Mouse (Mus musculus) erythroid progenitor cell, adult 5-6 weeks (primary cell): ENCODE measurements around the gene Ceacam18. TPM values are rescaled to one million over a fixed set of nuclear protein-coding genes. Genes with fewer than 3 reads are reported as not detected.
"Not testable (repeated sequence)": the region's sequence is repeated elsewhere in the genome, so short reads cannot be mapped to it uniquely, and the experiment has no call there.

Experiments used
- ATAC-seq: replicated peaks from 2 replicates; pipeline ENCODE4 v1.8.0; 2016; ENCODE audit warnings: moderate number of reproducible peaks, mild to moderate bottlenecking, moderate TSS enrichment, inconsistent platforms; ENCODE audit not compliant: poor library complexity, low FRiP score, severe bottlenecking
- total RNA-seq, 2 experiments: library from RNA; stranded (forward) in 1 of 2; stranded (reverse) in 1 of 2; fragments of 150-400 nt in 1 of 2; fragments of 186-747, 209-891 nt in 1 of 2; gene quantifications; 2 replicates each; pipeline versions ENCODE4 v1.2.3 to v1.2.4; 2015 to 2017; ENCODE audit warnings: low replicate concordance in 2 of 2

Ceacam18 gene
- total RNA-seq, 2 experiments from 2014 or later: not detected

DNA sequence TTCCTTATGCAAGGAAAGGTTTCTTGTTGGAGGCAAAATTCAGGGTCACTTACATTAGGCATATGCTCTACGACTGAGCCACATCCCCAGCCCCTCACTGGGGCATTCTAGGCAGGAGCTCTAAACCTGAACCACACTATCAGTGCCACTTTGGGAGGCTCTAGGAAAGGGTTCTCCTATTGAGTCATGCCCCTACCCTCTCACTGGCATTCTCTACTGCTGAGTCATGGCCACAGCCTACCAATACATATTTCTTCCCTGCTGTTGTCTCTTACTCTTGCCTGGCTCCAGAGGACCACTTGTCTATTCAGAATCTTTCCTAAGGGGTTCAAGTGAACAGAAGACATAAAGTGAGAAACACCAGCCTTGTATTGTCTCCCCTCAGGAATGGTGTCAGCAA lies 28.3 kb downstream of the Ceacam18 start:
- ATAC-seq: no peak

DNA sequence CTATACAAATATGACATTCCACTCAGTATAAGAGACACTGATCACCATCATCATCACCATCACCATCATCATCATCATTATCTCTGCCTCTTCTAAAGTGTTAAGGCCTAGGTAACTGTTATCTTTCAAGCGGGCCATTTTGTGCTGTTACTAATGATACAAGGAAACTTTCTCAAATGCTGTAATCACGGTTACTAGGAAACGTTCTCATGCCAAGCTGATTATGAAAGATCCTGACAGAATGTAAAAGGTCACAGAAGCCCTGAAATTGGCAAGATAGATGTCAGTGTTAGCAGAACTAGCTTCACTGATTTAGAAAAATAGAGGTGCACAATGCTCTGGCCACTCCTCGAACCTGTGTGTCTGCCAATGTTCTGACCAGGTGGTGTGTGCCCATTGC lies 32.7 kb downstream of the Ceacam18 start:
- ATAC-seq: not testable (repeated sequence)

DNA sequence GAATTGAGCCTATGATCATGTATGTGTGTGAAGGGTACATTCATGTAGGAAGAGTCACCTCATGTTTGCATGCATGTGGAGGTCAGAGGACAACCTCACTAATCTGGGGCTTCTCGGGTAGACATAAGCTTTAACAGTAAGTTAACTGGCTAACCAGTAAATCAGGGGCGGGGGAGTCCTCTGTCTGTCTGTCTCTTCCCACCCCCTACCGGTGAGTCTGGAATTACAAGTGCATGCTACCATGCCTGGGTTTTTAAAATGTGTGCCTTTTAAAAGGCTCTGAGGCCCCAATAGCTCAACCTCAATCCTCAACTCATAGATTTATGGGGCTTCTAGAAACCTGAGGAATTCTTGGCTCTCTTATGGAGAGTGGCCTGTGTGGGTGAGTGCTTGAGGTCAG lies 34.1 kb downstream of the Ceacam18 start:
- no peak for ATAC-seq

DNA sequence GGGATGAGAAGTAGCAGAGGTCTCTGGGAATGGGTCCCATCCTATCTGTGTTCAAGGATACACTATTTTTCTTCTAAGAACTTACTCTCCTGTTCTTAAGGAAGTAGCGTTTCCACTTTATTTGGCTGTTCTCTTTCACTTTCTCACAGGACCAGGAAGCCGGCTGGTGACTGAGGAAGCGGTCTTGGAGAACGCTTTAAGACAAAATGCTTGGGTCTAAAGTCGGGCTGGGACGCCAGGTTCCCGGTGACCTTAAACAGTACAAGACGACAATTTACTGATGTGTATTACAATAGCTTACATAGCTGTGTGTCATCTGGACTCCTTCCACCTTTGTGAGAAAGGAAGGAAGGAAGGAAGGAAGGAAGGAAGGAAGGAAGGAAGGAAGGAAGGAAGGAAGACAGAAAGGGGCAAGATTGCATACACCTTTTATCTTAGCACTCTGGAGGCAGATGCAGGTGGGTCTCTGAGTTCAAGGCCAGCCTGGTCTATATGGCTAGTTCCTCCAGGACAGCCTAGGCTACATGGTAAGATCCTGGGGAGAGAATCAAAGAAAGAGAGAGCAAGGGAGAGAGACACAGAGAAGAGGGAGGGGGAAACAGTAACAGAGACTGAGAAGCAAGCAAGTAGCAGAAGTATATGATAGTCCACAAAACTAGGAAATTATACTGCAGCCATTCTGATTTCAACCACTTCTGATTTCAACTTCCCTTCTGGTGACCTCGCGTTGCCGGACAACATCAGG lies 36.7 kb downstream of the Ceacam18 start:
- no peak for ATAC-seq

DNA sequence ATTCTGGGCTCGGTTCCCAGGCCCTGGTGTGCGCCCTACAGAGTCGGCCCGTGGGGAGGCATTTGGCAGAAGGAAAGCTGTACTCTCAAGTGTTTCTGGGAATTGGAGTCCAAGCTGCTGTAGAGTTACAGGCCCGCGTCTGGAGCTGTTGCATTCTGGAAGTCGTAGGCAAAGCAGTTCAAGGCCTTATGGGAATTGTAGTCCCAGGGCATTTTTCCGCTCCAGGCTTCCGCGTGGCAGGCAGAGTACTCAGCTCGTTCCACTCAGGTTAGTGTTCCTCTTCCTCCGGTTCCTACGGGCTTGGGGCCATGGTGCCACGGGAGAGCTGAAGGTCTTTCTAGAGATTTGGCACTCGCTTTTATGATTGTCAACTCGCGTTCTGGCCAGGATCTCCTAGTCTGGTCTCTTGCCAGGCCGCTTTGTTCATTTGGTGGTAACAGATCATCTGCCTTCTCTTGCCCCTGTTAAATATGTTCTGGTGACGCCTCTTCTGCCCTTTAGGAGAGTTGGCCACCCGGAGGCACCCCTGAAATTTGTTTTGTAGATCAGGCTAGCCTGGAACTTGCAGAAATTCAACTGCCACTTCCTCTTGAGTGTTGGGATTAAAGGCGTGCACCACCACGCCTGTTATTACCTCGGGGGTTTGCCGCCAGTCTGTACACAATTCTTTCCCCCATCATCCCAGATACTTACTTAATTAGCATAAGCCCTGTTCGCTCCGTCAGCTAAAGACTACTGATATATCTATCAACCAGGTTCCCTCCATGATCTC lies 37.5 kb downstream of the Ceacam18 start, which contains the start of gene Ctu1:
Gene Ctu1 (plus strand): TSS at position 208 of the 772 bp plus-strand sequence.
- ATAC-seq: peak; percentile 71

DNA sequence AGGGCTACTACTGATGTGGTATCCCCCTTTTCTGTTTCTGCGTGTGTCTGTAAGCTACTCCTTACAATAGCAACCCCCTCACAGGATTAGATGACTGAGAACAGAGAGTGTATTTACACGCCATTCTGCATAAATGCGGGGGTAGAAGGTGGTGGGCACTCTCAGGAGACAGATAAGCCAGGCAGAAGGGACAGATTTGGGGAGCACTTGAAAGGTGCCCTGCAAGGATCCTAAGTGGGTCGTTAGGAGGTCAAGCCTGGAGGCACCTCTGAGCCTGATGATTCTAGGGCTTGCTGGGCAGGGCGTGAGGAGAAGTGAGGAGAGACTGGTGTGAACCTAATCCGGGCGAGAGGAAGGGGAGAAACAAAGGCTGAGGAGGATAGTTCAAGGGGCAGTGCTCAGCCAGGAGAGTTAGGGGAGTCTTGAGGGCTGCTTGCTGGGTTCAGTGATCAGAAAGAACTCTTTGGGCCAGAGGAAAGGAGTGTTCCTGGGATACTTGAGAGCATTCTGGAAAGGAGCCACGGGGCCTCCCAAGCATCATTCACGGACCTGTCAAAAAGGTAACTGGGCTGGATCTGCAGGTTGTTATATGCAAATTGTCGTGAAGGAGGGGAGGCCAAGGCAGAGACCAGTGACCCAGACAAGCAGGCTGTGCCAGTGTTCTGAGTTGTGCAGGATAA lies 38.2 kb downstream of the Ceacam18 start:
- no peak for ATAC-seq

DNA sequence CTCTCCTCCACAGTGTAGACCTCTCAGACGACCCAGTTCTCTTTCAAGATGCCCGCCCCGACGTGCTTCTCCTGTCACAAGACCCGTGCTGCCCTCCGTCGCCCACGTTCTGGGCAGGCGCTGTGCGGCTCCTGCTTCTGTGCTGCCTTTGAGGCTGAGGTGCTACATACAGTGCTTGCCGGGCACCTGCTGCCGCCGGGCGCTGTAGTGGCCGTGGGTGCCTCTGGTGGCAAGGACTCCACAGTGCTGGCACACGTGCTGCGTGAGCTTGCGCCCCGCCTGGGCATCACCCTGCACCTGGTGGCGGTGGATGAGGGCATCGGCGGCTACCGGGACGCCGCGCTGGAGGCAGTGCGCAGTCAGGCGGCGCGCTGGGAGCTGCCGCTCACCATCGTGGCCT lies 40.6 kb downstream of the Ceacam18 start:
- ATAC-seq: no peak

DNA sequence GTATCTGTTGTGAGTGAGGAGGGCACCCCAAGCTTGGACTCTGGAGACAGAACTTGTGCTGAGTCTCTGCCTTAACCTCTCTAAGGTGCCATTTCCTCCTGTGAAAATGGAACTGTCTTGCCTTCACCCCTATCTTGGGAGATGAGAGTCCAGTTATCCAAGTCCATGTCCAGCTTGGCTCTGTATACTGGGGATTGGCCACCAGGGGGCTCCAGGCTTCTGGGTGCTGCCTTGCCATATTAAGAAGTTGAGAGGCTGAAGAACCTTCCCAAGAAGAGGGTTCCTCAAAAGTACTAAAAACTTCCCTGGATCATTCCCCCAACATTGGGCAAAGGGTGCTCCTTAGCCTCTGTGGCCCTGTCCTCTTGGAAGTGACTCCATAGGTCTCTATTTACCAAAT lies 44.0 kb downstream of the Ceacam18 start:
- no peak for ATAC-seq

DNA sequence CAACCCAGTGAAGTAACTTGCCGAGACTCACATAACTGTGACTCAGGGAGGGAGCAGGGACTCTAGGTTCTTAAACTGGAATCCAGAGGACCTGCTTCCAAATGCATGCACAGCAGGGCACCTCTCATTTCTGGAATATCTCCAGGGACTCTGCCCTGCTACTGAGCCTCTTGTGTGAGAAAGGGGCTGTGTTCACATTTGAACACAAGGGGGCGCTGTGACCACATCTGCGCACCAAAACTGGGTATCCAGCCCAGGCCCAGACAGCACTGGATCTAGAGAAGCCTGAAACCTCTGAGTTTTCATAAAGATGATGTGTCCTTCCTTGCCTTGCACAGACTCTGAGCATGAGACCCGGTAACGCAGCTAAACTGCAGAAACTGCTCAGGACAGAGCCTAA lies 46.5 kb downstream of the Ceacam18 start:
- no peak for ATAC-seq

DNA sequence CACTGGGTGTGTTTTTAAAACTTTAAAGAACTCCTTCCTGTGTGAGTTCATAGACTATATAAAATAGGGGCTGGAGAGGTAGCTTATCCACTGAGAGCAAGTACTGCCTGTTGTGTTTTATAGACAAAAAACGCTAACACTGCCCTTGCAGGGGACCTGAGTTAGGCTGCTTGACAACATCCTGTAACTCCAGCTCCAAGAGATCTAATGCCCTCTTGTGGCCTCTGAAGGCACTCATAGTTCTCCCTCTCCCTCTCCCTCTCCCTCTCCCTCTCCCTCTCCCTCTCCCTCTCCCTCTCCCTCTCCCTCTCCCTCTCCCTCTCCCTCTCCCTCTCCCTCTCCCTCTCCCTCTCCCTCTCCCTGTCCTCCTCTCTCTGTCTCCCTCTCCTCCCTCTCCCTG lies 48.0 kb downstream of the Ceacam18 start:
- not testable (repeated sequence) for ATAC-seq

DNA sequence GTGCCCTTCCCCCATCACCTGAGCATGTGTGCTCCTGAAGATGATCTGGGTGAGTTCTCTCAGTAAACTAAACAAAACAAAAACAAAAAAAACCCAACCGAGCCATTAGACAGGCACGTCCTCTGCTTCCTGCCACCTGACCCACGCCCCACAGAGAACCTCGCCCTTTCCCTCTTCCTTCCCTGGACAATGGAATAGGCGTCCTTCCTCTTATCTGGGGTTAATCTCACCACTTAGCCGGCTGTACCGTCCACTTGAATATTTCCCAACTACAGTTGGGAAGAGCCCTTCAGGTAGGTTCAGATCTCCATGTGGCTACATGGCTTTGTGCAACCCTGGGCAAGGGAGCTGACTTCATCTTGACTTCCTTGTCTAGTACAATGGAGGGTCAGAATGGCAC lies 50.6 kb downstream of the Ceacam18 start:
- no peak for ATAC-seq

DNA sequence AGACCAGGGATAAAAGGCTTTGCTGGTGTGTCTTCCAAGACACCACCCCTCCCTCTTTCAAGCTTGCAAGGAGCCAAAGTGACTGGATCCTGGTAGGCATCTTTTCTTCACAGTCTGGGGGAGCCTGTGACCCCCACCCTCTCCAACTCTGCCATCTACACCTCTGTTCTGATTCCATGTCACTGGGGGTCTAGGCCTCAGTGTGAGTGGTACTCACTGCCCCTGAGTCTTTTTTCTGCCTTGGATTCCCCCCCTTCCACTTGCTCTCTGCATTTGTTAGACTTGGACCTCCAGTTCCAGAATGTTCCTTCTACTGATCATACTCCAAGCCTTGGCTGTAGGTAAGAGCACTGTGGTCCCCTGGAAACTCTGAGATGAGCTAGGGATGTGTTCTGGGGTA lies 55.6 kb downstream of the Ceacam18 start, which contains the start of gene Klk14:
Gene Klk14 (plus strand): TSS at position 301 of the 400 bp plus-strand sequence.
- no peak for ATAC-seq

Other genes with a start within 250 kb of the Ceacam18 start
- gene Siglecg, start 226.5 kb upstream of the Ceacam18 start, total RNA-seq (2015; ENCODE audit: low replicate concordance): 9.4 and 12.2 TPM in 2 replicates
- 4.2 and 7.0 TPM in 2 replicates for gene Siglecg, start 226.5 kb upstream of the Ceacam18 start, total RNA-seq (2017; ENCODE audit: low replicate concordance)
- not detected in 2 replicates for gene Lim2, start 207.0 kb upstream of the Ceacam18 start, total RNA-seq (2015; ENCODE audit: low replicate concordance)
- not detected in 2 replicates for gene Lim2, start 207.0 kb upstream of the Ceacam18 start, total RNA-seq (2017; ENCODE audit: low replicate concordance)
- gene Nkg7, start 197.6 kb upstream of the Ceacam18 start, total RNA-seq (2015; ENCODE audit: low replicate concordance): 114 and 122 TPM in 2 replicates
- gene Nkg7, start 197.6 kb upstream of the Ceacam18 start, total RNA-seq (2017; ENCODE audit: low replicate concordance): 9.2 and 24.6 TPM in 2 replicates
- not detected in 2 replicates for gene Cldnd2, start 193.9 kb upstream of the Ceacam18 start, total RNA-seq (2015; ENCODE audit: low replicate concordance)
- not detected in 2 replicates for gene Cldnd2, start 193.9 kb upstream of the Ceacam18 start, total RNA-seq (2017; ENCODE audit: low replicate concordance)
- 46.5 and 102 TPM in 2 replicates for gene Etfb, start 190.6 kb upstream of the Ceacam18 start, total RNA-seq (2015; ENCODE audit: low replicate concordance)
- 70.3 and 109 TPM in 2 replicates for gene Etfb, start 190.6 kb upstream of the Ceacam18 start, total RNA-seq (2017; ENCODE audit: low replicate concordance)
- gene Gm45233, start 190.6 kb upstream of the Ceacam18 start, total RNA-seq (2015; ENCODE audit: low replicate concordance): not detected in 2 replicates
- 5.8 TPM in 1 of 2 replicates, not detected in the other for gene Gm45233, start 190.6 kb upstream of the Ceacam18 start, total RNA-seq (2017; ENCODE audit: low replicate concordance)
- 1.7 TPM in 1 of 2 replicates, not detected in the other for gene Vsig10l, start 171.6 kb upstream of the Ceacam18 start, total RNA-seq (2015; ENCODE audit: low replicate concordance)
- 0.13 and 0.23 TPM in 2 replicates for gene Vsig10l, start 171.6 kb upstream of the Ceacam18 start, total RNA-seq (2017; ENCODE audit: low replicate concordance)
- not detected in 2 replicates for gene Iglon5, start 144.6 kb upstream of the Ceacam18 start, total RNA-seq (2015; ENCODE audit: low replicate concordance)
- not detected in 2 replicates for gene Iglon5, start 144.6 kb upstream of the Ceacam18 start, total RNA-seq (2017; ENCODE audit: low replicate concordance)
- not detected in 2 replicates for gene 4931406B18Rik, start 128.8 kb upstream of the Ceacam18 start, total RNA-seq (2015; ENCODE audit: low replicate concordance)
- gene 4931406B18Rik, start 128.8 kb upstream of the Ceacam18 start, total RNA-seq (2017; ENCODE audit: low replicate concordance): not detected in 2 replicates
- gene Cd33, start 90.3 kb upstream of the Ceacam18 start, total RNA-seq (2015; ENCODE audit: low replicate concordance): 11.9 and 18.9 TPM in 2 replicates
- 2.8 and 5.1 TPM in 2 replicates for gene Cd33, start 90.3 kb upstream of the Ceacam18 start, total RNA-seq (2017; ENCODE audit: low replicate concordance)
- not detected in 2 replicates for gene Zfp658, start 72.5 kb upstream of the Ceacam18 start, total RNA-seq (2015; ENCODE audit: low replicate concordance)
- gene Zfp658, start 72.5 kb upstream of the Ceacam18 start, total RNA-seq (2017; ENCODE audit: low replicate concordance): 0.51 and 0.91 TPM in 2 replicates
- gene Zfp719, start 55.1 kb upstream of the Ceacam18 start, total RNA-seq (2015; ENCODE audit: low replicate concordance): 0.84 and 2.9 TPM in 2 replicates
- 0.15 and 5.5 TPM in 2 replicates for gene Zfp719, start 55.1 kb upstream of the Ceacam18 start, total RNA-seq (2017; ENCODE audit: low replicate concordance)
- not detected in 2 replicates for gene Zfp819, start 27.5 kb upstream of the Ceacam18 start, total RNA-seq (2015; ENCODE audit: low replicate concordance)
- gene Zfp819, start 27.5 kb upstream of the Ceacam18 start, total RNA-seq (2017; ENCODE audit: low replicate concordance): not detected in 2 replicates
- 5.8 and 7.1 TPM in 2 replicates for gene Siglece, start 25.5 kb downstream of the Ceacam18 start, total RNA-seq (2015; ENCODE audit: low replicate concordance)
- 3.9 and 8.8 TPM in 2 replicates for gene Siglece, start 25.5 kb downstream of the Ceacam18 start, total RNA-seq (2017; ENCODE audit: low replicate concordance)
- gene Ctu1, start 37.3 kb downstream of the Ceacam18 start, total RNA-seq (2015; ENCODE audit: low replicate concordance): 2.1 and 3.2 TPM in 2 replicates
- 0.51 TPM in 1 of 2 replicates, not detected in the other for gene Ctu1, start 37.3 kb downstream of the Ceacam18 start, total RNA-seq (2017; ENCODE audit: low replicate concordance)
- gene Klk14, start 55.7 kb downstream of the Ceacam18 start, total RNA-seq (2015; ENCODE audit: low replicate concordance): not detected in 2 replicates
- not detected in 2 replicates for gene Klk14, start 55.7 kb downstream of the Ceacam18 start, total RNA-seq (2017; ENCODE audit: low replicate concordance)
- not detected in 2 replicates for gene Klk13, start 77.9 kb downstream of the Ceacam18 start, total RNA-seq (2015; ENCODE audit: low replicate concordance)
- not detected in 2 replicates for gene Klk13, start 77.9 kb downstream of the Ceacam18 start, total RNA-seq (2017; ENCODE audit: low replicate concordance)
- gene Klk12, start 134.2 kb downstream of the Ceacam18 start, total RNA-seq (2015; ENCODE audit: low replicate concordance): not detected in 2 replicates
- not detected in 2 replicates for gene Klk12, start 134.2 kb downstream of the Ceacam18 start, total RNA-seq (2017; ENCODE audit: low replicate concordance)
- not detected in 2 replicates for gene Klk11, start 139.9 kb downstream of the Ceacam18 start, total RNA-seq (2015; ENCODE audit: low replicate concordance)
- gene Klk11, start 139.9 kb downstream of the Ceacam18 start, total RNA-seq (2017; ENCODE audit: low replicate concordance): not detected in 2 replicates
- not detected in 2 replicates for gene Klk10, start 146.3 kb downstream of the Ceacam18 start, total RNA-seq (2015; ENCODE audit: low replicate concordance)
- gene Klk10, start 146.3 kb downstream of the Ceacam18 start, total RNA-seq (2017; ENCODE audit: low replicate concordance): not detected in 2 replicates
- gene Klk9, start 157.2 kb downstream of the Ceacam18 start, total RNA-seq (2015; ENCODE audit: low replicate concordance): not detected in 2 replicates
- not detected in 2 replicates for gene Klk9, start 157.2 kb downstream of the Ceacam18 start, total RNA-seq (2017; ENCODE audit: low replicate concordance)
- not detected in 2 replicates for gene Klk8, start 162.9 kb downstream of the Ceacam18 start, total RNA-seq (2015; ENCODE audit: low replicate concordance)
- not detected in 2 replicates for gene Klk8, start 162.9 kb downstream of the Ceacam18 start, total RNA-seq (2017; ENCODE audit: low replicate concordance)
- gene Klk7, start 176.6 kb downstream of the Ceacam18 start, total RNA-seq (2015; ENCODE audit: low replicate concordance): not detected in 2 replicates
- gene Klk7, start 176.6 kb downstream of the Ceacam18 start, total RNA-seq (2017; ENCODE audit: low replicate concordance): not detected in 2 replicates
- gene Klk6, start 189.8 kb downstream of the Ceacam18 start, total RNA-seq (2015; ENCODE audit: low replicate concordance): not detected in 2 replicates
- not detected in 2 replicates for gene Klk6, start 189.8 kb downstream of the Ceacam18 start, total RNA-seq (2017; ENCODE audit: low replicate concordance)
- gene Klk5, start 207.3 kb downstream of the Ceacam18 start, total RNA-seq (2015; ENCODE audit: low replicate concordance): not detected in 2 replicates
- not detected in 2 replicates for gene Klk5, start 207.3 kb downstream of the Ceacam18 start, total RNA-seq (2017; ENCODE audit: low replicate concordance)
- not detected in 2 replicates for gene Klk4, start 246.5 kb downstream of the Ceacam18 start, total RNA-seq (2015; ENCODE audit: low replicate concordance)
- gene Klk4, start 246.5 kb downstream of the Ceacam18 start, total RNA-seq (2017; ENCODE audit: low replicate concordance): not detected in 2 replicates